Mouse (Mus musculus): Measurements from ENCODE around the gene Fam189a1.

Gene Fam189a1

DNA sequence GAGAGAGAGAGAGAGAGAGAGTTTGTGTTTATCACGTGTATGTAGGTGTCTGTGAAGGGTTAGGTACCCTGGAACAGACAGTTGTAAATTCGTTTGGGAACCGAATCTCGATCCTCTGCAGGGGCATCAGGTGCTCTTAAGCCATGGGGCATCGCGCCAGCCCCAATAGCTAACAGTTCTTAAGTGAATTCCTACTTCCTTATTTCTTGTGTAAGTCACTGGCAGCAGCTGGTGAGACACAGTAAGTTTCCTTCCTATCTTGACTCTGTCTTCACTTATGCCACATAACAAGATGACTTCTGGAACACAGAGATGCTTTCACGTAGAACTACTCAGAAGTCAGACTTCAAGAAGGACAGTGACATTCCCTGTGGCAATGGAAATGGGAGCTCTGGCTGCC lies 275.0 kb downstream of the Fam189a1 start:
- DNase-seq (ENCODE audit: low spot score) = no peak

GRCm38 (mm10) chr7:64880415-64880814 lies 276.0 kb downstream of the Fam189a1 start:
- DNase-seq (ENCODE audit: low spot score) = no peak

DNA sequence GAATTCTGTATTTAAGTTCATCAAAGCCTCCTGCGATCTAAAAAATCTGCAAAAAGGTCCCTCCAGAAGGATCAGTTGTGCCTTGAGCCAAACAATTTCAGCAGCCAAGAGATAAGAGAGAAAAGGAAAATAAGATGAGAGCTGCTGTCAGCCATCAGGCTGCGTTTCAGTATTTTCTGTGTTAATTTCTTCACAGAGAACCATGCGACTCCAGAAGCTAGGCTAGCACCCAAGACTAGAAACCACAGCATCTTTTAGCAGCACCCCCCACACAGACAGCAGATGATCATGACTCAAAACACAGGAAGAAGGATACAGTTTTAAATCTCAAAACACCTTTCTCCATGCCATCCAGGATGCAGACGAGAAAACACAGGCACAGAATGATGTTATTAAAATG lies 281.4 kb downstream of the Fam189a1 start:
- no peak for DNase-seq (ENCODE audit: low spot score)

DNA sequence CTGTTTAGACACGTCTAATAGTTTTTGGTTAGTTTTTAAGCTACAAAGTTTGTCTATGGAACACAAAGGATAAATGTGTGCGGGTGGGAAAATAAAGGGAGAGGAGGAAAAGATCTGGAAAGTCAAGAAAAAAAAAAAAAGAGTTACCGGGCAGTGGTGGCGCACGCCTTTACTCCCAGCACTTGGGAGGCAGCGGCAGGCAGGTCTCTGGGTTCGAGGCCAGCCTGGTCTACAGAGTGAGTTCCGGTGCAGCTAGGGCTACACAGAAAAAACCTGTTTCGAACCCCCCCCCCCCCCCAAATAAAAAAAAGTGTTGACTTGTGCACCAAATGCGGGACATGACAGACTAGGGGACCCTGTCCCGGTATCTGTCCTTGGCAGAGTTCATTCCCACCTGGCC lies 283.1 kb downstream of the Fam189a1 start:
- DNase-seq (ENCODE audit: low spot score) = no peak

DNA sequence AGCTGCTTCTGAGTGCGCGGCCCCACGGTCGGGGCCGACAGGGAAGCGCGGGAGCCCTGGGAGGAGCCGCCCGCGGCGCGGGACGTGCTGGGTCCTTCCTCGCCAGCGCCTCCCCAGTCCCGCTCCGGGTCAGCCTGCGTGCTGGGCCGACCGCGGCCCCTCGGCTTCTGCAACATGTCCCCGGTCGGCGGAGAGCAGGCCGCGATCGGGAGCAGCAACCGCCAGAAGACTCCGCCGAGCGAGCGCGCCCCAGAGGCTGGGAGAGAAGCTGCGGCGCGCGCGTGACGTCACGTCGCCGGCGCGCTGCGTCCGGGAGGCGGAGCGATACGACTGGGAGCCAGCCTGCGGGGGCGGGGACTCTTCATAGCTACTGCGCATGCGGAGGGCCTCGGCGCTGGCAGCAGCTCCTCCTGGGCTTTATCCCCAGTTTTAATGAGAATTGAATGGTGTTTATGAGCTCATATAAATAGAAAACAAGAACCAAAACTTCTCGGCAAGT lies 283.6 kb downstream of the Fam189a1 start, which contains the start of gene Nsmce3:
TSS of gene Nsmce3 (minus strand) at position 255 of the 499 bp plus-strand sequence.
- DNase-seq (ENCODE audit: low spot score) = peak; percentile 91

DNA sequence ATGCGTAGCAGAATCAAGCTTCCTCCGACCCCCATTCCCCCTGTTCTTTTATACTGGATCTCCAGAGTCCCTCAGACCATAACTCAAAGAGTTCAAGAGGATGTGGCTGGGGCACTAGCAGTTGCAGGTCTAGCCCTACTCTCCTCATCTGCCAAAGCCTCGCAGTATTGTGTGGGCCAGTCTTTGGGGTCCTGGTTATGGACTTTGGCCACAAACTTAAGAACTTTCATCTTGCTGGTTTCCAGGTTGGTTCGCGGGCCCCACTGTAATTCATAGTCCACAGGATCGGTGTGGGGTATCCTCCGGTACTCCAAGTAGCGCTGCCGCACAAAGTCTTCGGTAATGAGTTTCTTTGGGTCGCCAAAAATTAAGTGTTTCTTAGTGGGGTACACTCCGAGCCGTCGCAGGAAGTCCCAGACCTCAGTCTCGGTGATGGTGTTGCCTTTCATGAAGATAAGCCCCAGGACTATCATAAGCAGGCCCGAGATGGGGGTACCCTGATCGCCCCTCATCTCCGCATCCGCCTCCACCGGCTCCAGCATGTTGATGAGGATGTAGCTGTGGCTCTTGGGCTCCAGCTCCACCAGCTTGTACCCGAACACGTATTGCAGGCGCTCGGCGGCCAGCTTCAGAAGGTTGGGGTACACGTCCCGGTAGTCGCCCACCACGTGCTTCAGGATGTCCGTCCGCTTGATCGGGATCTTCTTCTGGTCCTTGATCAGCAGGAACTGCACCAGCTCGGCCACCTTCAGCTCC lies 284.2 kb downstream of the Fam189a1 start:
- no peak for DNase-seq (ENCODE audit: low spot score)

DNA sequence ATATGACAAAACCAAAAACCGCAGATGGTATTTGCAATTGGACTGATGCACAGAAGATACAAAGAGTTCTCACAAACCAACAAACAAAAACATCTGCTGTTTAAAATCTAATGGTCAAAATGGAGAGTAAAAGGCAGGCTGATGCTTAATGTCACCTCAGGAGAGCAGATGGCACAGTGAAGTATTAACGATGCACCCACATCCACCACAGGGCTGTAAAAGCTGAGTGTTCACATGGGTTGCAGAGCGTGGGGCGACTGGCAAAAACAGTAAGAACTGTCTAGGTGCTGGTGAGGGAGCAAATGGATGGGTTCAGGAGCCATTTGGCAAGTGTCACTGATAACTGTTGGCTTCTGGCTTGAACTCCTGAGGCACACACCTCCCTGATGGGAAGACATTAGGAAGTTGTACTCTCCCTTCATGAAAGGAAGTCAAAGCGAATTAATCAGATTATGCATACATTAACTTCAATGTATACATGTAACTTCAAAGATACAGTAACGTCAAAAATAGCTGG lies 286.8 kb downstream of the Fam189a1 start:
- no peak for DNase-seq (ENCODE audit: low spot score)

- DNase-seq (ENCODE audit: low spot score) = no peak
These were observed 292.8 kb downstream of the Fam189a1 start for GRCm38 (mm10) chr7:64863538-64863937.

DNA sequence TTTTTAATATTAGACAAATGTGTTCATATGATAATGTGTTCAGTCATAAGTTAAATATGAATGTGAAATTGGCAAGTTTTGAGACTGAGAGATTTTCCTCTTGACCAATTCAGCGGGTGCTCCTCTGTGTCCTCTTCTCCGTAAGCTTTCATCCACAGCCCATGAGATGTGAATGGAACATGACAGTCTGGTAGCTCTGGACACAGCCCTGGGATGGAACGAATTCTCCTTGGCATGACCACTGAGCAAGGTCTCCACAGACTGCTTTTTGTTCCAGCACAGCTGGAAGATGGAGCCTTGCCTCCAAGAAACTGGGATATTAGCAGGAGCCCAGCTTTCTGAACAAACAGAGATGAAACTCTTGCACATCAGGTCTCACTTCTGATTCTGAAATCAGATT lies 293.4 kb downstream of the Fam189a1 start:
- no peak for DNase-seq (ENCODE audit: low spot score)

DNA sequence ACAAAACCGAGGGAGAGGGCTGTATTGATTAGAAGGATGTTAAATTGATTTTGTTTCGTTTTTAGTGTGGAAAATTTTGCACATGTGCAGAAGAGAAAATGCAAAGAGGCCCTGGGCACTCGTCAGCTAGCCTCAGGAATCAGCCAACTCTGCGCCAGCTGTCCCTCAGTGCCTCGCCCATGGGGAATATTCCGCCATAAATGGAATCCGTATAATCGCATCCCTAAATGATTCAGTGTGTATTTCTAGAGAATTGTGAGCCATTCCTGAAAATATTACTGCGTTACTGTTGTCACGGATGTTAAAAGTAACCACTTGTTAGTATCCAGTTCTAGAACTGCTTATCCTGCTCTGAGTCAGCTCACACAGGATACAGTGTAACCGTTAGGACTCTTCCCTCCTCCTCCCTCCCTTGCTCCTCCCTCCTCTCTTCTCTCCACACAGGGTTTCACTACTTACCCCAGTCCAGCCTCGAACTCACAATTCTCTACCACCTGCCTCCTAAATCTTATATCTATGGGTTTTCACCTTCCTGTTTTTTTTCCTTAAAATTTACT lies 299.8 kb downstream of the Fam189a1 start:
- no peak for DNase-seq (ENCODE audit: low spot score)

DNA sequence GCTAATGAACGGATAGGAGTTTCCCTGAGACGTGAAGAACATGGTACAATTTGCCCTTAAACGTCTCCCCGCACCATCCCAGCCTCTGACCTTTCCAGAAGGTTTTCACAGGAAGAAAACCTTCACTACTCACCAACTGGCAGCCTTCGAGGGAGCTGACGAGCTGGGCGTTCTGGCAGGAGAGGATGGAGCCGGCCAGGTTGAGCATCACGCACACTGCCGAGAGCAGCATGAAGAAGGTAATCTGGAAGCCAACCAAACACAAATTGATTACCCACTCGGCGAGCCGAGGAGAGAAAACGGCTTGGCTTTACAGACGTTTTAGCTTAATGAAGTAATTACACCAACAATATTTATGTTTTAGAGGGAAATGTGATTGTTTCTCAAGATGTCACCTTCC lies 300.4 kb downstream of the Fam189a1 start:
- DNase-seq (ENCODE audit: low spot score) = no peak

DNA sequence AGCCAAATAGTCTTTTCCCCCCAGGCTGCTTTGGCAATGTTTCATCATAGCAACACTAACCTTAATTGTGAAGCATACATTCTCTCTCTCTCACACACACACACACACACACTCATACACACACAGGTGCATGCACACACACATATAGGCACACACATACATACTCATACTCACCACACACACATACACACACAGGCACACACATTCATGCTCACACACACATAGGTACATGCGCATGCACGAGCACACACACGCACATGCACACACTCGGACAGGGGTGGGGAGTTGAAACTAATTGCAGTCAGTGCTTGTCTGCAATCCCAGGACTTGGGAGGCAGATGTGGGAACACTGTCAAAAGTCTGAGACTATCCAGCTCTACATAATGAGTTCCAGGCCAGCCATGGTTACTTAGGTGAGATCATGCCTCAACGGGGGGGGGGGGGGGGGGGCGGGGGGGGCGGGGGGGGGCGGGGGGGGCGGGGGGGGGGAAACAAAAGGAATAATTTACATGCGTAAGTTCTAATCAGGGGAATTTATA lies 300.9 kb downstream of the Fam189a1 start:
- no peak for DNase-seq (ENCODE audit: low spot score)

DNA sequence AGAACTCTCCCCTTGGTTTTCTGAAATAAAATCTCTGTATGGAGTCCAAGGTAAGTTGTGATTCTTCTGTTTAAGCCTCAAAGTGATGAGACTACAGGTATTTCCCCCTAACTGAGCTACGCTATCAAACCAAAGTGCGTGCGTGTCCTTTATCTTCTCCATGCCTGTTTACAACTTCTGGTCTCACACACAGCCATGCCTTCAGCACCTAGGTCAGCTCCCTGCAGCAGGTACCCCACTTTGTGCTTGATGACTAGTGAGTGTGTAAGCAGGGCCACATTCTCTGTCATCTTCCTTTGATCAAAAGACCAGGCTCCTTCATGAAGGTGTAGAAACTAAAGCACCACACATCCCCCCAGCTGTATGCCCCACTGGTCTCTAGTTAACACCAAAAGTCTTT lies 305.6 kb downstream of the Fam189a1 start:
- no peak for DNase-seq (ENCODE audit: low spot score)

DNA sequence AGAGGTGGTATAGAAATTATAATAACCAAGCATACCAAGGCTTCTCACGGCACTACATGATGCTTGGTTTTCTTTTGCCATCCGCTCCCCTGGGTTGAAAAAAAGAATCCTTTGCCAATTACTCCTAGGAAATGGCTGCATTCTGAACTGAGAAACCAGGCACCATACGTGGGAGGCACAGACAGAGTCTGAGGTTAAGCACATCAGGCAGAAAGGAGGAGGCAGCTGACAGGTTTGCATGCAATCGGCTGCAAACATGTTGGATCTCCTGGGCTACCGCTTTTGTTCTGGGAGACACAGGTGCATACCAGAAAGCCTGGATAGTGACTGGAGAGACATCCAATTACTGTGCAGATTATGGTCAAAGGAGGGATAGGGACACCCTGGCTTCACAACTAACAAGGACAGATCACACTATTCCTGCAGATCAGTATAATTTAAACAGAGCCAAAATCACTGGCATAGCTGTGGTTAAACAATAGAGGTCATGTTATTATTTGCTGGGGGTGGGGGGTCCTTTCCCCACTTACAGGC lies 308.9 kb downstream of the Fam189a1 start:
- DNase-seq (ENCODE audit: low spot score) = no peak

- no peak for DNase-seq (ENCODE audit: low spot score)
These were observed 310.3 kb downstream of the Fam189a1 start for GRCm38 (mm10) chr7:64846061-64846460.

DNA sequence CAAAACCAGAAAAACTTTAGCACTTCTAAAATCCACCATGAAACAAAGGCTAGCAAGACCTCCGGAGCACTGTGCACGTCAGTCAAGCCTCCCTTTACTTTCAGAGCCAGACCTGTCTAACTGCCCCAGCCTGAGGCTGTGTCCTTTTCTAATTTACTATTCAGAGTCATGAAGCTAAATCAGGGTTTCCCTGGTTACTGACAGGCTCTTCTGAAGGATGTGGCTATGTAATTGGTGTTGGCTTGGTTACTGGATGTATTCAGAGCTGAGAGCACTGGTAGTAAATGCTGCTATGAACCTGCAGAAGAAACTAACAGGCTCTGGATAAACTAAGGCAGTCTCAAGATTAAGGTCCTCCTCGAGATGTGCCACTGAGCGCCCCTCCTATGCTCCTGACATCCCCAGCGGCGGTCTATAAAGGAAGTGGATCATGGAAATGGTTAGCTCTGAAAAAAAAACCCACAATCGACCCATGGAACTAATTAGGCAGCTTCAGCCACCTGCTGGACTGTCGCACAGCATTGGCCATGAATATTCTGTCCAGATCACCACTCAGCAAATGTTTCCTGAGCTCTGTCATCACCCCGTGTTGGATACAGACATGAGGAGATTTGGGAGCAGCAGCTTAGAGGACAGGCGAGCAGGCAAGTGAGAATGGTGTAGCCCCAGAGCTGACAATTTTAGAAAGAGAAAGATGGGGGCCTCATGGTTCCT lies 315.3 kb downstream of the Fam189a1 start:
- no peak for DNase-seq (ENCODE audit: low spot score)

GRCm38 (mm10) chr7:64840576-64840895 lies 315.8 kb downstream of the Fam189a1 start:
- DNase-seq (ENCODE audit: low spot score) = no peak

DNA sequence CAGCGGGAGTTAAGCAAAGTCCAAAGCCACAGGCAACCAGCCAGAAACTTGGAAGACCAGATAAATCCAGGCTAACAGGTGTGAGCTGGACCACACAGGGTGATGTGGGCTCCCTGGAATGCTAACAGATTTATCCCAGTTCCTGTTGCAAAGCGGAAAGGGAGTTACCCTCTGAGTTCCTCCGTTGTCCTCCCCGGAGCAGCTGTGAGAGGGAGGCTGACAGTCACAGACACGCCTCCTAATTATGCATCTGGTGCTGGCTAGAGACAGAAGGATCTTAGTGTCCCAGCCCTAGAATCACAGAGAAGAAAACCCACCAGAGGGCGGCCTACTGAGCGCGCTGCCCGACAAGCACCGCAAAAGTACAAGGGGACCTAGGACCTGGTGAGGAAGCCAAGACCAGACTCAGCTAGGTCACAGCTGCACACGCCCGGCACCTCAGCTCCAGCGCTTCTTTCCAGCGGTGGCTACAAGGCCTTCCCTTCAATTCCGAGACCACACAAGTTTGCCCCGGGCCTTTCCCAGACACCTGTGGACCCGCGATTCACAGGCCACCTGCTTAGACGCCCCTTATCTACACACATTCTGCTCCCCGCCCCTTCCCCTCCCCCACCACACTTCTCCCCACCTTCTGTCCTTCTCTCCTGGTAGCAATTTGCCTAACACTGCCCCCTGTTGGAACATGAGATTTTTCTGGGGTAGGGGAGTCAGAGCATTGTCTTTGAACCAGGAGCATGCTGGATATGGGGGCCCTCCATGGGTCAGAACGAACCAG lies 316.4 kb downstream of the Fam189a1 start:
- DNase-seq (ENCODE audit: low spot score) = peak; percentile 54

- DNase-seq (ENCODE audit: low spot score) = no peak
These were observed 317.1 kb downstream of the Fam189a1 start for GRCm38 (mm10) chr7:64839281-64839680.

DNA sequence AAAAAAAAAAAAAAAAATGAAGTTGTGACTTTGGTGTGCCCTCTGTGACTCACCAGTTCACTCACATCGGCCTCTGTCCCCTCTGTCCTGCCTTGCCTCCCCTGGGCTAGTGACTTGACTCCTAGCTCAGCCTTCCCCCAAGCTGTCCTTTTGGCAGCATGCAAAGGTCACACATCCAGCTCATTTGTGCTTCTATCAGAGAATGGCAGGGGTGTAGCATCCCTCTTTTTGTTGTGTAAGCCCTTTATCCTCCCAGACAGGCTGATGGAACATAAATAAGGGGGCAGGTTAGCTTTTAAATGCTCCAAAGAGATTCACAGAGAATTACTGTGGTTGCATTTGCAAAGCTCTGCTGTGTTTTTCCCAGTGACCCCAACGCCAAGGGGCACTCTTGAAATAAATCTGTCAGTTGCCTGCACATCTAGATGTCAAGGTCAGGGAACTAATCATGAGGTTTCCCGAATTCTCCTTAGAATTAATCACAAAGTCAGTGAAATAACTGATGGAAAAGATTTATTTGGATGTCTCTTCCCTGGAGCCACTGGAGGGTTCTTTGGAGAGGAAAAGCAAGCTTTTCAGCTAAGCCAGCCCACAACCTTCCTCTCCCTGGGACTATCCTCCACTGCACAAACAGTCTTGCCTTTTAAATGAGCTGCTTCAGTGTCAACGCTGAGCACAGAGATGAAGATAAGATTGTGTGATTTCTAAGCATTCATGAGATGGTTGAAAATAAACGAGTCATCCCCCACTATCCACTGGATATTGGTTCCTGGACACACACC lies 326.0 kb downstream of the Fam189a1 start:
- no peak for DNase-seq (ENCODE audit: low spot score)

- DNase-seq (ENCODE audit: low spot score) = no peak
These were observed 335.3 kb downstream of the Fam189a1 start for GRCm38 (mm10) chr7:64821081-64821480.
